Mouse (Mus musculus) midbrain, embryonic 10.5 days (tissue): ENCODE measurements around the gene Tmem132c. TPM values are rescaled to one million over a fixed set of nuclear protein-coding genes. Genes with fewer than 3 reads are reported as not detected.
A peak's percentile ranks its signal among the peaks of the same experiment; 100 is the strongest.

Experiments
- DNase-seq: peaks from one replicate; pipeline ENCODE4 v3.0.0-alpha.2; 2017; ENCODE audit warnings: low spot score
- H3K27ac ChIP-seq: fragments of 300-500 bp; sonication (generic); replicated peaks from 2 replicates; pipeline ENCODE4 v1.5.1; 2016; ENCODE audit warnings: mild to moderate bottlenecking
- H3K27me3 ChIP-seq: fragments of 300-500 bp; sonication (generic); 2 replicates; pipeline ENCODE4 v1.6.1; 2016; ENCODE audit warnings: low read depth, mild to moderate bottlenecking; ENCODE audit not compliant: poor library complexity, severe bottlenecking
- H3K36me3 ChIP-seq: fragments of 300-500 bp; sonication (generic); 2 replicates; pipeline ENCODE4 v1.6.1; 2016; ENCODE audit warnings: mild to moderate bottlenecking, moderate library complexity
- H3K4me1 ChIP-seq: fragments of 300-500 bp; sonication (generic); 2 replicates; pipeline ENCODE4 v1.6.1; 2016
- H3K4me3 ChIP-seq: fragments of 300-500 bp; sonication (generic); 2 replicates; pipeline ENCODE4 v1.5.1; 2016; ENCODE audit warnings: mild to moderate bottlenecking, moderate library complexity
- H3K9me3 ChIP-seq: fragments of 300-500 bp; sonication (generic); replicated peaks from 2 replicates; pipeline ENCODE4 v1.6.1; 2016; ENCODE audit warnings: mild to moderate bottlenecking
- WGBS: fragments of 180-500 bp; shearing (Covaris S2); methylation state at CpG from one replicate; pipeline ENCODE4 v1.1.7; 2016; 5-methylcytosine and 5-hydroxymethylcytosine counted together
- polyA plus RNA-seq: library from polyadenylated mRNA; unstranded; fragments of >200 nt; fragmentation: Nextera tagmentation; extraction: Ambion mirVana; gene quantifications from 2 replicates; pipeline ENCODE4 v1.2.1, GENCODE M21; 2016

The Tmem132c gene
- polyA plus RNA-seq, 1 experiment from 2014 or later, result 34.0 TPM

GRCm38 (mm10) chr5:127242763-127243160, 1.2 kb downstream of the Tmem132c start:
- Histone ChIP-seq H3K36me3 (peaks cover 10% of the 10 kb centered on the region), H3K27me3 (peaks cover 56% of the 10 kb centered on the region), H3K4me3 (peak overlapping the region; percentile 83), H3K27ac (peak overlapping the region; percentile 87), H3K4me1 (peaks cover 51% of the 10 kb centered on the region), H3K9me3 (peaks cover 8% of the 10 kb centered on the region)
- DNase-seq, result peak; percentile 61
- WGBS, result 0% methylated on average over 13 of the region's 13 CpGs

GRCm38 (mm10) chr5:127243209-127243608, 1.6 kb downstream of the Tmem132c start:
- H3K27me3 ChIP-seq, result peaks cover 52% of the 10 kb centered on the region
- peak overlapping the region; percentile 83 for H3K4me3 ChIP-seq
- peak overlapping the region; percentile 87 for H3K27ac ChIP-seq
- peaks cover 10% of the 10 kb centered on the region for H3K36me3 ChIP-seq
- under 1% methylated on average over 16 of the region's 16 CpGs for WGBS
- peaks cover 51% of the 10 kb centered on the region for H3K4me1 ChIP-seq
- DNase-seq, result peak; percentile 36
- peaks cover 8% of the 10 kb centered on the region for H3K9me3 ChIP-seq

GRCm38 (mm10) chr5:127243611-127244010, 2.0 kb downstream of the Tmem132c start:
- H3K36me3 ChIP-seq, result peaks cover 10% of the 10 kb centered on the region
- peak; percentile 34 for DNase-seq
- H3K27me3 ChIP-seq, result peaks cover 48% of the 10 kb centered on the region
- 9% methylated on average over 13 of the region's 13 CpGs for WGBS
- peaks cover 51% of the 10 kb centered on the region for H3K4me1 ChIP-seq
- peaks cover 8% of the 10 kb centered on the region for H3K9me3 ChIP-seq
- peak overlapping the region; percentile 87 for H3K27ac ChIP-seq
- H3K4me3 ChIP-seq, result peak overlapping the region; percentile 83

- WGBS, result 60% methylated on average over 2 of the region's 2 CpGs
- no peak for DNase-seq
- Histone ChIP-seq H3K9me3 (peaks cover 19% of the 10 kb centered on the region), H3K4me3 (no peak overlapping the region), H3K36me3 (peaks cover 56% of the 10 kb centered on the region), H3K27me3 (no peaks in the 10 kb centered on the region), H3K4me1 (no peaks in the 10 kb centered on the region; the same call in 1 of the 2 replicates), H3K27ac (no peak overlapping the region)
Observed at GRCm38 (mm10) chr5:127253263-127253662, 11.7 kb downstream of the Tmem132c start.

- Histone ChIP-seq H3K4me1 (no peaks in the 10 kb centered on the region), H3K9me3 (peaks cover 21% of the 10 kb centered on the region), H3K36me3 (peaks cover 71% of the 10 kb centered on the region), H3K27ac (no peak overlapping the region), H3K27me3 (no peaks in the 10 kb centered on the region), H3K4me3 (no peak overlapping the region)
- WGBS, result 81% methylated on average over 11 of the region's 11 CpGs
- DNase-seq, result no peak
Observed at GRCm38 (mm10) chr5:127256947-127257610, 15.5 kb downstream of the Tmem132c start.

GRCm38 (mm10) chr5:127262136-127262535, 20.5 kb downstream of the Tmem132c start:
- DNase-seq, result no peak

GRCm38 (mm10) chr5:127271145-127271544, 29.5 kb downstream of the Tmem132c start:
- 71% methylated on average over 3 of the region's 3 CpGs for WGBS
- Histone ChIP-seq H3K36me3 (peaks cover 47% of the 10 kb centered on the region), H3K9me3 (0 out of 2 replicates have a peak, but pooled peaks cover 15% of the 10 kb centered on the region), H3K4me3 (no peak overlapping the region), H3K27me3 (no peaks in the 10 kb centered on the region), H3K27ac (no peak overlapping the region), H3K4me1 (no peaks in the 10 kb centered on the region)
- no peak for DNase-seq

More at GRCm38 (mm10) chr5:127262136-127262535, 20.5 kb downstream of the Tmem132c start:
- Histone ChIP-seq H3K9me3 (peaks cover 5% of the 10 kb centered on the region; the same call in 1 of the 2 replicates), H3K27me3 (no peaks in the 10 kb centered on the region), H3K36me3 (peaks cover 56% of the 10 kb centered on the region), H3K4me3 (no peak overlapping the region), H3K27ac (no peak overlapping the region), H3K4me1 (no peaks in the 10 kb centered on the region)
- 87% methylated on average over 5 of the region's 5 CpGs for WGBS

GRCm38 (mm10) chr5:127279462-127279861, 37.9 kb downstream of the Tmem132c start:
- peak; percentile 28 for DNase-seq
- Histone ChIP-seq H3K4me3 (no peak overlapping the region), H3K36me3 (no peaks in the 10 kb centered on the region), H3K27ac (0 out of 2 replicates have a peak overlapping the region, but pooled peaks have one; percentile 33), H3K9me3 (no peaks in the 10 kb centered on the region), H3K4me1 (peaks cover 45% of the 10 kb centered on the region), H3K27me3 (no peaks in the 10 kb centered on the region)
- WGBS, result 60% methylated on average over 9 of the region's 9 CpGs

- 83% methylated on average over 4 of the region's 4 CpGs for WGBS
- peaks cover 45% of the 10 kb centered on the region for H3K4me1 ChIP-seq
- no peaks in the 10 kb centered on the region for H3K9me3 ChIP-seq
- 0 out of 2 replicates have a peak overlapping the region, but pooled peaks have one; percentile 13 for H3K27ac ChIP-seq
- no peak overlapping the region for H3K4me3 ChIP-seq
- H3K27me3 ChIP-seq, result no peaks in the 10 kb centered on the region
- H3K36me3 ChIP-seq, result peaks cover 4% of the 10 kb centered on the region
- no peak for DNase-seq
Observed at GRCm38 (mm10) chr5:127281186-127281585, 39.6 kb downstream of the Tmem132c start.

- WGBS, result 80% methylated on average over 6 of the region's 6 CpGs
- no peak for DNase-seq
- H3K27me3 ChIP-seq, result no peaks in the 10 kb centered on the region
- H3K27ac ChIP-seq, result no peak overlapping the region
- H3K4me3 ChIP-seq, result no peak overlapping the region
- peaks cover 6% of the 10 kb centered on the region for H3K36me3 ChIP-seq
- H3K4me1 ChIP-seq, result peaks cover 45% of the 10 kb centered on the region
- no peaks in the 10 kb centered on the region for H3K9me3 ChIP-seq
Observed at GRCm38 (mm10) chr5:127282539-127283123, 41.0 kb downstream of the Tmem132c start.

GRCm38 (mm10) chr5:127286886-127287285, 45.3 kb downstream of the Tmem132c start:
- peaks cover 18% of the 10 kb centered on the region for H3K36me3 ChIP-seq
- 86% methylated on average over 5 of the region's 5 CpGs for WGBS
- no peak for DNase-seq

GRCm38 (mm10) chr5:127289659-127290058, 48.1 kb downstream of the Tmem132c start:
- Histone ChIP-seq H3K36me3 (peaks cover 40% of the 10 kb centered on the region), H3K4me3 (no peak overlapping the region), H3K27ac (no peak overlapping the region), H3K4me1 (peaks cover 18% of the 10 kb centered on the region), H3K27me3 (no peaks in the 10 kb centered on the region), H3K9me3 (peaks cover 11% of the 10 kb centered on the region)
- no peak for DNase-seq
- 97% methylated on average over 8 of the region's 8 CpGs for WGBS

More at GRCm38 (mm10) chr5:127286886-127287285, 45.3 kb downstream of the Tmem132c start:
- no peaks in the 10 kb centered on the region for H3K27me3 ChIP-seq
- no peak overlapping the region for H3K4me3 ChIP-seq
- no peaks in the 10 kb centered on the region for H3K9me3 ChIP-seq
- H3K27ac ChIP-seq, result no peak overlapping the region
- H3K4me1 ChIP-seq, result peaks cover 27% of the 10 kb centered on the region
